Mouse (Mus musculus) left cerebral cortex, adult 2 months (tissue): ENCODE results near the gene Herc1. TPM values are rescaled to one million over a fixed set of nuclear protein-coding genes. Genes with fewer than 3 reads are reported as not detected.

Experiments used
- DNase-seq, 2 experiments: peaks; one replicate each; pipeline ENCODE4 v3.0.0; 2021 to 2022; ENCODE audit warnings: low spot score in 2 of 2, mixed read lengths in 1 of 2; ENCODE audit errors: extremely low spot score in 1 of 2
- H3K27ac ChIP-seq: fragments of 200-600 bp; 2 replicates; pipeline ENCODE4 v1.8.1; 2022
- H3K4me3 ChIP-seq: fragments of 200-600 bp; 2 replicates; pipeline ENCODE4 v1.8.1; 2022
- CTCF ChIP-seq: fragments of 200-600 bp; IDR thresholded peaks from 2 replicates; pipeline ENCODE4 v1.8.1; 2022; ENCODE audit warnings: antibody characterized with exemption, mild to moderate bottlenecking, moderate library complexity
- intact Hi-C: fragments of 180-260 bp; cut with DNase I; formaldehyde crosslinking; loops from one replicate; pipeline ENCODE4 v1.15.1; 2025
- total RNA-seq, 2 experiments: library from RNA; stranded (reverse); gene quantifications; 2 replicates each; pipeline ENCODE4 v1.2.3; 2021

Herc1 gene
- total RNA-seq, 2 experiments from 2014 or later, result 128 to 132 TPM

DNA sequence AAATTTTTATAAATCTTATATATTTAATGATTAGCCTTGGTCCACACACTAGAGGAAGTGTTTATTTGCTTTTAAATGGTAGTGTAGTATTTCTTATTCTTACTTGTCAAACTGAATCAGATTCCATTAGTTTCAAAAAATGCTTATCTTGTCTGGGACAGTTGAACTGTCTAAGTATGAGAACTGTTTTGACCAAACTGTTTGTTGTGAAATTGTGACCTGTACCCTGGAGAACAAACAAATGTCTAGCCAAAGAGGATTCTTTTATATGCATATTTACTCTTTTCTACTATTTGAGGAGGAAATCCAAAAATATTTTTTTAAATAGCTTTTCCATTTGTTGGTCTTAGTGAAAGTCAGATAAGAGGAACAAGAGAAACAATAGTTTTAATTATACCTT is 73.2 kb downstream of the Herc1 start:
- intact Hi-C loops, result no loop called here
- Histone ChIP-seq H3K4me3 (no peak overlapping the region), H3K27ac (no peak overlapping the region)
- TF ChIP-seq CTCF, result no peak
- no peak for DNase-seq

DNA sequence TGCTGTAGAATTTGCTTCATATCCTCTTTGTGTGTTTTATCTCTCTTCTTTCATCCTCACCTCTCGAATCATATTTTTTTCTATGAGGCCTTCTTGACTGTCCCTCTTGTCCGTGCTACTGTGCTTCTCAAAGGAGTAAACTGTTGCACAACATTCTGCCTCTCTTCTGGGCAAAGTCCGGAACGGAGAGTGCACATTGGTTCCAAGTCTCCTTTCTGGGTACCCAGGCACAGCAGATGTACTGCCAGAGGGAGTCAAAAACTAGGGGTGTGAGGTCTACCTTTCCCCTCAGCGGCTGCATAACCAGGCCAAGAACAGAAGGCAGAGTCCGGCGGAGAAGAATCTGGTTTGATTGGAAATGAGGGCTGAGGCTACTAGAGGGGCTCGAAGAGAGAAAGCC is 89.8 kb downstream of the Herc1 start:
- no peak for DNase-seq
- intact Hi-C loops, result loop anchor here (5.0 kb wide), 1 partner anchor 42 kb away; no protein-coding TSS in a partner anchor
- TF ChIP-seq CTCF, result no peak
- no peak overlapping the region for H3K27ac ChIP-seq
- no peak overlapping the region for H3K4me3 ChIP-seq

DNA sequence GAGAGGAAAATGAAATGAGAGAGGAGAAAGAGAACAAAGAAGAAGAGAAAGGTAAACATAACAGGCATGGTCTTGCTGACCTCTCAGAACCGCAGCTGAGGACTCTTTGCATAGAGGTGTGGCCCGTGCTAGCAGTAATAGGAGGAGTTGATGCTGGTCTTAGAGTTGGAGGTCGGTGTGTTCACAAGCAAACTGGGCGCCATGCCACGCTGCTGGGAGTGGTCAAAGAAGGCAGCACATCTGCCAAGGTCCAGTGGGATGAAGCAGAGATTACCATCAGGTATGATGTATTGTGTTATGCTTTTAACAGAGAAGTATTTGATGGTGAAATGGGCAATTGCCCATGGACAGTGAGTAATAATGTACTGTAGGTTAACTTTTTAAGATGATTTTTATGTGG is 98.0 kb downstream of the Herc1 start:
- Histone ChIP-seq H3K27ac (no peak overlapping the region), H3K4me3 (no peak overlapping the region)
- TF ChIP-seq CTCF, result no peak
- intact Hi-C loops, result no loop called here
- no peak for DNase-seq

- H3K27ac ChIP-seq, result no peak overlapping the region
- intact Hi-C loops, result no loop called here
- H3K4me3 ChIP-seq, result no peak overlapping the region
- peak; percentile 72 for TF ChIP-seq CTCF
- no peak for DNase-seq
Observed at GRCm38 (mm10) chr9:66465087-66465486, 114.8 kb downstream of the Herc1 start.

DNA sequence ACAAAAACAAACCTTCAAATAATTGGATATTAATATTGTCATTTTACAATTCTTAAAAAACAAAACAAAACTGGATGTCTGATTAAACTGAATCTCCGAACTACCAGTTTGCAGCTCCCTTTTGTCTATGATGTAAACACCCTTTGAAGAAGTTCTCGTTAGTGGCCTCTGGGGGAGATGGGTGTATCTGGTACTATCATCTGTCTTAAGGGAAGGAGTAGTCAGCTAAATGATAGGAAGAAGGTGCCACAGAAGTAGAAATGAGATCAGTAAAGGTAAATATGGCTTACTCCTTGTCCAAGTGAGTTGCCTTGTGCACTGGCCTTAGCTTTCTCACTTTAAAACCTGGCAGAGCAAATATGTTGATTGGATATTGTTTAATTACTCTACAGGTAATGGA is 127.5 kb downstream of the Herc1 start:
- Histone ChIP-seq H3K4me3 (no peak overlapping the region), H3K27ac (no peak overlapping the region)
- intact Hi-C loops, result no loop called here
- no peak for DNase-seq
- no peak for TF ChIP-seq CTCF

DNA sequence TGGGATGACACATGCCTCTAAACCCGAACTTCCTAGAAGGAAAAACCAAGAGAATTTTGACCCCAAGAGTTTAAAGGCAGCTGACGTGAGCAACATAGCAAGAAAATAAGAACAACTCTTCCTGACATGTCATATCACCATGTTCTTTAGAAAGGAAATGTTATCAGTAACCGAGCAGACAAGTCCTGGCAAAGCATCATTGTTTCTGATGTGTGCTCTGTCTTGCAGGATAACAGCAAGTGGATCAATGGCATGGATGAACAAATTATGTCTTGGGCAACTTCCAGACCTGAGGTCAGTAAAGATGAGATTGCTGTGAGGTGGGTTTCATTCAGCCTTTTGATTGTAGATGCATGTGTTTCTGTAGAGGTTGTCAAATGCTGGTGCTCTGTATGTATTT is 133.2 kb downstream of the Herc1 start:
- intact Hi-C loops, result loop anchor here (5.0 kb wide), 1 partner anchor 41 kb away; no protein-coding TSS in a partner anchor
- TF ChIP-seq CTCF, result no peak
- no peak overlapping the region for H3K4me3 ChIP-seq
- DNase-seq, result no peak
- no peak overlapping the region for H3K27ac ChIP-seq

GRCm38 (mm10) chr9:66488786-66489185 is 138.5 kb downstream of the Herc1 start:
- TF ChIP-seq CTCF, result no peak
- intact Hi-C loops, result no loop called here
- no peak overlapping the region for H3K27ac ChIP-seq
- DNase-seq, result no peak
- H3K4me3 ChIP-seq, result no peak overlapping the region

- DNase-seq, result no peak
- TF ChIP-seq CTCF, result no peak
- no peak overlapping the region for H3K27ac ChIP-seq
- no peak overlapping the region for H3K4me3 ChIP-seq
- intact Hi-C loops, result no loop called here
Observed at GRCm38 (mm10) chr9:66492361-66492760, 142.1 kb downstream of the Herc1 start.

DNA sequence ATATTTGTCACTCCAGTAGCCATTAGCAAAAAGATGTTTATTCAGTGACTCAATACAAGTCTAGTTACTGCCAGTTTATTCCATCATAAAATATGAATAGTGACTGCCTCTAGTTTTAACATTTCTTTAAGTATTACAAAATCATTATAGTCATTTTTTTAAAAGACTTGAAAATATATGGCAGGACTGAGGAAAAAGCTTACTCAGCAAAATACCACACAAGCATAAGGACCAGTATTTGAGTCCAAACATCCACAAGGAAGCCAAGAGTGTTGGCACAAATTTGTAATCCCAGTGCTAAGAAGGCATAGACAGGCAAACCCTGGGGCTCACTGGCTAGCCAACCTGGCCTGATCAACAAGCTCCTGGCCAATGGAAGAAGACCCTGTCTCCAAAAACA is 143.7 kb downstream of the Herc1 start:
- DNase-seq, result no peak

DNA sequence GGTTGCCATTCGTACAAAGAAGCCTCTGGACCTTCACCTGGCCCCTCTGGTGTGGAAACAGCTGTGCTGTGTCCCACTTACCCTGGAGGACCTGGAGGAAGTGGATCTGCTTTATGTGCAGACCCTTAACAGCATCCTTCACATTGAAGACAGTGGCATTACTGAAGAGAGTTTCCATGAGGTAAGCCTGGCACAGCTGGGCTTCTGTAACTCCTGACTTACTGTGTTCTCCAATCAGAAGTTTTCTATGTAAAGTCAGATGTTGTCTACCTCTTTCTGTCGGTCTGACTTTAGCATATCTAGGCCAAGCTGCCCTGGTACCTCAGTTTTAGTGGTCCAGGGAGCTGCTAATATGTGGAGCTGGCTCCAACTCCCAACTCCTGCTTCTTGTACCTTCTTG is 151.0 kb downstream of the Herc1 start:
- no peak overlapping the region for H3K4me3 ChIP-seq
- peak overlapping the region; percentile 19; the same call in 1 of the 2 replicates for H3K27ac ChIP-seq
- intact Hi-C loops, result no loop called here
- no peak for DNase-seq
- no peak for TF ChIP-seq CTCF

More for the DNA sequence above, 143.7 kb downstream of the Herc1 start:
- Histone ChIP-seq H3K27ac (no peak overlapping the region), H3K4me3 (no peak overlapping the region)
- intact Hi-C loops, result no loop called here
- TF ChIP-seq CTCF, result no peak

DNA sequence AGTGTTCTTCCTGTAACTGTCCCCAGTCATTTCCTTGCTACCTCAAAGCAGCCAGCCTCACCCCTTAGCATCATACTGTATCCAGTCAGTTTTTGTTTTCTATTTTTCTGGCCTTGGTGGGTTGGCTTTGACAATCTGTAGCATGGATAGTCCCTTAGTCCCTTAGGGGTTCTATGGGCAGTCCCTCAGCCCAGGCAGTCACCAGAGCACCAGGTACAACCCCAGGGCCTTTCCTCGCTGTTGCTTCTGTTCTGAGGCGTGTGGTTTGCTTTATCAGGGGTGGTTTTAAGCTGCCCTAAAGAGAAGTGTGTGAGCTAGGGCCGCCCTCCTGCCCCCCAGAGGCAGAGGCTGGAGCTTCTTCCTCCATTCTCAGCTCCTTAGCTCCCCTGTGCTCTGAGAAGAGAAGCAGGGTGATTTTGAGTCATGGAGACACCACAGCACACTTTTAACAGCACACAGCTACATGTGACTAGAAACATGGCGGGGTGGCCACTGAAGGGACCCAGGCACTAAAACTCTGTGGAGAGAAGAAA is 153.7 kb downstream of the Herc1 start:
- peak; percentile 12 for TF ChIP-seq CTCF
- intact Hi-C loops, result no loop called here
- H3K4me3 ChIP-seq, result no peak overlapping the region
- no peak for DNase-seq
- peak overlapping the region; percentile 82 for H3K27ac ChIP-seq

DNA sequence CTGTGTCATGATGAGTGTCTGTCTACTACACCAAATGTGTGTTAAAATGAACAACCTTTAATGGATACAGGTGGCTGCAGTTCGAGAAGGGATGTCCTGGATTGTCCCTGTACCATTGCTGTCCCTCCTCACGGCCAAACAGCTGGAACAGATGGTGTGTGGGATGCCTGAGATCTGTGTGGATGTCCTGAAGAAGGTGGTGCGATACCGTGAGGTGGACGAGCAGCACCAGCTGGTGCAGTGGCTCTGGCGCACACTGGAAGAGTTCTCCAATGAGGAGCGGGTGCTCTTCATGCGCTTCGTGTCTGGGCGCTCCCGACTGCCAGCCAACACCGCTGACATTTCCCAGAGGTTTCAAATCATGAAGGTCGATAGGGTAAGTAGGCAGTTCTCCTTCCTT is 154.3 kb downstream of the Herc1 start:
- H3K4me3 ChIP-seq, result no peak overlapping the region
- H3K27ac ChIP-seq, result peak overlapping the region; percentile 82
- peak in 1 of 2 experiments; percentile 64 for DNase-seq
- TF ChIP-seq CTCF, result no peak
- intact Hi-C loops, result no loop called here

GRCm38 (mm10) chr9:66505141-66505917 is 155.1 kb downstream of the Herc1 start:
- no peak for DNase-seq
- TF ChIP-seq CTCF, result no peak
- intact Hi-C loops, result no loop called here
- H3K4me3 ChIP-seq, result no peak overlapping the region
- peak overlapping the region; percentile 82 for H3K27ac ChIP-seq
